Mouse (Mus musculus) midbrain, embryonic 11.5 days (tissue): ENCODE results near the gene Stx18. TPM values are rescaled to one million over a fixed set of nuclear protein-coding genes. Genes with fewer than 3 reads are reported as not detected.

Source experiments
- ATAC-seq: fragments of 200-750 bp; cut with Nextera tagmentation; 2 replicates; pipeline ENCODE4 v1.8.0; 2017; ENCODE audit warnings: moderate TSS enrichment, moderate library complexity; ENCODE audit not compliant: low FRiP score
- DNase-seq: peaks from one replicate; pipeline ENCODE4 v3.0.0; 2015; ENCODE audit warnings: low spot score; ENCODE audit errors: missing footprints
- H3K27ac ChIP-seq: fragments of 300-500 bp; sonication (generic); 2 replicates; pipeline ENCODE4 v1.5.1; 2014; ENCODE audit warnings: low read depth, low read length
- H3K27me3 ChIP-seq: fragments of 300-500 bp; sonication (generic); 2 replicates; pipeline ENCODE4 v1.6.1; 2014; ENCODE audit warnings: mild to moderate bottlenecking, low read length, moderate library complexity, mixed read lengths; ENCODE audit not compliant: control insufficient read depth, insufficient read depth
- H3K36me3 ChIP-seq: fragments of 300-500 bp; sonication (generic); 2 replicates; pipeline ENCODE4 v1.6.1; 2014; ENCODE audit warnings: mild to moderate bottlenecking, low read length, moderate library complexity, mixed read lengths; ENCODE audit not compliant: control insufficient read depth, insufficient read depth
- H3K4me1 ChIP-seq: fragments of 300-500 bp; sonication (generic); 2 replicates; pipeline ENCODE4 v1.6.1; 2014; ENCODE audit warnings: low read length; ENCODE audit not compliant: control insufficient read depth, insufficient read depth
- H3K4me2 ChIP-seq: fragments of 300-500 bp; sonication (generic); 2 replicates; pipeline ENCODE4 v1.6.1; 2014; ENCODE audit warnings: mild to moderate bottlenecking, moderate library complexity
- H3K4me3 ChIP-seq: fragments of 300-500 bp; sonication (generic); 2 replicates; pipeline ENCODE4 v1.5.1; 2014; ENCODE audit warnings: low read depth, low read length
- H3K9ac ChIP-seq: fragments of 300-500 bp; sonication (generic); 2 replicates; pipeline ENCODE4 v1.6.1; 2014; ENCODE audit warnings: low read length
- H3K9me3 ChIP-seq: fragments of 300-500 bp; sonication (generic); 2 replicates; pipeline ENCODE4 v1.6.1; 2016; ENCODE audit warnings: low read length; ENCODE audit not compliant: control insufficient read depth
- WGBS: fragments of 180-500 bp; shearing (Covaris S2); extraction: QIAGEN DNeasy Blood & Tissue Kit; methylation state at CpG from one replicate; pipeline ENCODE4 v1.1.7; 2014; 5-methylcytosine and 5-hydroxymethylcytosine counted together
- polyA plus RNA-seq: library from polyadenylated mRNA; unstranded; fragments of >200 nt; fragmentation: Nextera tagmentation; extraction: Ambion mirVana; gene quantifications from 2 replicates; pipeline ENCODE4 v1.2.1, GENCODE M21; 2014

Stx18 gene
- polyA plus RNA-seq, 1 experiment from 2014 or later, result 48.6 TPM

- WGBS, result 91% methylated on average over 2 of the region's 2 CpGs
- H3K9ac ChIP-seq, result no peak overlapping the region
- no peaks in the 10 kb centered on the region for H3K9me3 ChIP-seq
- peaks cover 4% of the 10 kb centered on the region; the same call in 1 of the 2 replicates for H3K36me3 ChIP-seq
- H3K27me3 ChIP-seq, result no peaks in the 10 kb centered on the region
- ATAC-seq (no peak), DNase-seq (no peak)
- H3K4me2 ChIP-seq, result no peak overlapping the region
- H3K4me1 ChIP-seq, result no peaks in the 10 kb centered on the region
- no peak overlapping the region for H3K27ac ChIP-seq
- H3K4me3 ChIP-seq, result no peak overlapping the region
Measured at GRCm38 (mm10) chr5:38129339-38129738, 90.8 kb downstream of the Stx18 start.

GRCm38 (mm10) chr5:38136247-38136646, 97.7 kb downstream of the Stx18 start:
- WGBS, result 90% methylated on average over 9 of the region's 9 CpGs
- Histone ChIP-seq H3K36me3 (peaks cover 18% of the 10 kb centered on the region), H3K4me1 (no peaks in the 10 kb centered on the region), H3K4me3 (no peak overlapping the region), H3K27ac (no peak overlapping the region), H3K9me3 (no peaks in the 10 kb centered on the region), H3K27me3 (no peaks in the 10 kb centered on the region), H3K4me2 (no peak overlapping the region), H3K9ac (no peak overlapping the region)
- ATAC-seq (no peak), DNase-seq (peak; percentile 78)

- DNase-seq (peak; percentile 60), ATAC-seq (no peak)
- Histone ChIP-seq H3K9ac (no peak overlapping the region), H3K4me1 (no peaks in the 10 kb centered on the region), H3K27ac (no peak overlapping the region), H3K4me3 (no peak overlapping the region), H3K27me3 (no peaks in the 10 kb centered on the region), H3K36me3 (peaks cover 23% of the 10 kb centered on the region), H3K4me2 (no peak overlapping the region), H3K9me3 (no peaks in the 10 kb centered on the region)
- 93% methylated on average over 9 of the region's 9 CpGs for WGBS
Measured at GRCm38 (mm10) chr5:38137163-38137562, 98.6 kb downstream of the Stx18 start.

- H3K36me3 ChIP-seq, result peaks cover 34% of the 10 kb centered on the region
- H3K9me3 ChIP-seq, result no peaks in the 10 kb centered on the region
- no peak overlapping the region for H3K4me2 ChIP-seq
- H3K27ac ChIP-seq, result no peak overlapping the region
- H3K27me3 ChIP-seq, result no peaks in the 10 kb centered on the region
- no peak for ATAC-seq
- H3K9ac ChIP-seq, result no peak overlapping the region
- WGBS, result 91% methylated on average over 6 of the region's 6 CpGs
- DNase-seq, result no peak
- no peaks in the 10 kb centered on the region for H3K4me1 ChIP-seq
- no peak overlapping the region for H3K4me3 ChIP-seq
Measured at GRCm38 (mm10) chr5:38140893-38141292, 102.4 kb downstream of the Stx18 start.

GRCm38 (mm10) chr5:38146524-38146923, 108.0 kb downstream of the Stx18 start:
- Histone ChIP-seq H3K9ac (no peak overlapping the region), H3K4me2 (no peak overlapping the region), H3K9me3 (no peaks in the 10 kb centered on the region), H3K4me1 (peaks cover 3% of the 10 kb centered on the region; the same call in 1 of the 2 replicates), H3K4me3 (no peak overlapping the region), H3K36me3 (peaks cover 35% of the 10 kb centered on the region; the same call in 1 of the 2 replicates), H3K27me3 (no peaks in the 10 kb centered on the region), H3K27ac (no peak overlapping the region)
- DNase-seq (peak; percentile 76), ATAC-seq (no peak)
- 91% methylated on average over 6 of the region's 6 CpGs for WGBS

- 49% methylated on average over 3 of the region's 3 CpGs for WGBS
- peak; percentile 79 for DNase-seq
- H3K36me3 ChIP-seq, result peaks cover 39% of the 10 kb centered on the region
- no peak for ATAC-seq
- no peak overlapping the region for H3K27ac ChIP-seq
- no peak overlapping the region for H3K9ac ChIP-seq
- H3K9me3 ChIP-seq, result no peaks in the 10 kb centered on the region; the same call in 1 of the 2 replicates
- H3K27me3 ChIP-seq, result no peaks in the 10 kb centered on the region
- H3K4me3 ChIP-seq, result no peak overlapping the region
- peaks cover 11% of the 10 kb centered on the region for H3K4me1 ChIP-seq
- H3K4me2 ChIP-seq, result no peak overlapping the region
Measured at GRCm38 (mm10) chr5:38151264-38151663, 112.7 kb downstream of the Stx18 start.

GRCm38 (mm10) chr5:38152201-38153108, 113.9 kb downstream of the Stx18 start:
- H3K4me2 ChIP-seq, result no peak overlapping the region
- no peak overlapping the region for H3K4me3 ChIP-seq
- ATAC-seq, result no peak
- H3K36me3 ChIP-seq, result peaks cover 43% of the 10 kb centered on the region
- no peaks in the 10 kb centered on the region; the same call in 1 of the 2 replicates for H3K9me3 ChIP-seq
- DNase-seq, result peak; percentile 81
- H3K4me1 ChIP-seq, result peaks cover 11% of the 10 kb centered on the region
- no peak overlapping the region for H3K9ac ChIP-seq
- no peaks in the 10 kb centered on the region for H3K27me3 ChIP-seq
- no peak overlapping the region for H3K27ac ChIP-seq
- 90% methylated on average over 10 of the region's 10 CpGs for WGBS

GRCm38 (mm10) chr5:38153636-38154035, 115.1 kb downstream of the Stx18 start:
- Histone ChIP-seq H3K9me3 (no peaks in the 10 kb centered on the region; the same call in 1 of the 2 replicates), H3K27ac (no peak overlapping the region), H3K4me2 (no peak overlapping the region), H3K27me3 (no peaks in the 10 kb centered on the region), H3K4me3 (no peak overlapping the region), H3K36me3 (peaks cover 40% of the 10 kb centered on the region), H3K9ac (no peak overlapping the region), H3K4me1 (peaks cover 16% of the 10 kb centered on the region)
- ATAC-seq (no peak), DNase-seq (peak; percentile 39)
- 92% methylated on average over 5 of the region's 5 CpGs for WGBS

GRCm38 (mm10) chr5:38157481-38158020, 119.0 kb downstream of the Stx18 start:
- Histone ChIP-seq H3K4me2 (peak overlapping the region; percentile 86), H3K27ac (no peak overlapping the region), H3K4me1 (peaks cover 8% of the 10 kb centered on the region; the same call in 1 of the 2 replicates), H3K4me3 (peak overlapping the region; percentile 85), H3K9me3 (no peaks in the 10 kb centered on the region; the same call in 1 of the 2 replicates), H3K27me3 (peaks cover 14% of the 10 kb centered on the region; the same call in 1 of the 2 replicates), H3K36me3 (peaks cover 26% of the 10 kb centered on the region), H3K9ac (peak overlapping the region; percentile 97)
- no peak for ATAC-seq
- WGBS, result 68% methylated on average over 9 of the region's 9 CpGs
- peak; percentile 86 for DNase-seq
